Mouse (Mus musculus) layer of hippocampus, adult 9-11 months (tissue): ENCODE data around the gene Osbpl5.
A peak's percentile ranks its signal among the peaks of the same experiment; 100 is the strongest.
"Not testable (repeated sequence)": the region's sequence is repeated elsewhere in the genome, so short reads cannot be mapped to it uniquely, and the experiment has no call there.

Source experiments
- DNase-seq: peaks from one replicate; pipeline ENCODE4 v3.0.0; 2022

Osbpl5 gene

GRCm38 (mm10) chr7:143696140-143696539 lies 60.6 kb downstream of the Osbpl5 start:
- no peak for DNase-seq

- DNase-seq: no peak
Measured at GRCm38 (mm10) chr7:143694550-143694949, 62.2 kb downstream of the Osbpl5 start.

GRCm38 (mm10) chr7:143692746-143693510 lies 63.9 kb downstream of the Osbpl5 start:
- no peak for DNase-seq

- no peak for DNase-seq
Measured at GRCm38 (mm10) chr7:143691909-143692308, 64.9 kb downstream of the Osbpl5 start.

- no peak for DNase-seq
Measured at GRCm38 (mm10) chr7:143691181-143691580, 65.6 kb downstream of the Osbpl5 start.

GRCm38 (mm10) chr7:143689946-143690345 lies 66.8 kb downstream of the Osbpl5 start:
- no peak for DNase-seq

GRCm38 (mm10) chr7:143689481-143689880 lies 67.3 kb downstream of the Osbpl5 start:
- no peak for DNase-seq

- DNase-seq: not testable (repeated sequence)
Measured at GRCm38 (mm10) chr7:143686676-143687075, 70.1 kb downstream of the Osbpl5 start.

- DNase-seq: not testable (repeated sequence)
Measured at GRCm38 (mm10) chr7:143686191-143686590, 70.6 kb downstream of the Osbpl5 start.

- peak; percentile 83 for DNase-seq
Measured at GRCm38 (mm10) chr7:143685359-143686067, 71.3 kb downstream of the Osbpl5 start, which contains the start of gene Tnfrsf23. TSS of gene Tnfrsf23 (minus strand) at chr7:143685872.

- not testable (repeated sequence) for DNase-seq
Measured at GRCm38 (mm10) chr7:143684569-143684968, 72.2 kb downstream of the Osbpl5 start.

GRCm38 (mm10) chr7:143681566-143681965 lies 75.2 kb downstream of the Osbpl5 start:
- DNase-seq: no peak

- not testable (repeated sequence) for DNase-seq
Measured at GRCm38 (mm10) chr7:143680836-143681235, 75.9 kb downstream of the Osbpl5 start.

GRCm38 (mm10) chr7:143679650-143680049 lies 77.1 kb downstream of the Osbpl5 start:
- not testable (repeated sequence) for DNase-seq

- no peak for DNase-seq
Measured at GRCm38 (mm10) chr7:143666427-143667311, 90.1 kb downstream of the Osbpl5 start.

- DNase-seq: no peak
Measured at GRCm38 (mm10) chr7:143663470-143663869, 93.3 kb downstream of the Osbpl5 start.

GRCm38 (mm10) chr7:143660797-143661196 lies 96.0 kb downstream of the Osbpl5 start:
- no peak for DNase-seq

GRCm38 (mm10) chr7:143649769-143650346 lies 106.9 kb downstream of the Osbpl5 start:
- not testable (repeated sequence) for DNase-seq

- DNase-seq: peak; percentile 81
Measured at GRCm38 (mm10) chr7:143649034-143649768, 107.6 kb downstream of the Osbpl5 start, which contains the start of gene Tnfrsf22. TSS of gene Tnfrsf22 (minus strand) at chr7:143649661.

GRCm38 (mm10) chr7:143643949-143644348 lies 112.8 kb downstream of the Osbpl5 start:
- DNase-seq: not testable (repeated sequence)
